Mouse (Mus musculus) liver, embryonic 14.5 days (tissue): ENCODE measurements around the gene Fgfr2.

Experiments used
- CTCF ChIP-seq: IDR thresholded peaks from 2 replicates; pipeline ENCODE4 v1.5.1; 2016; ENCODE audit warnings: antibody characterized with exemption, low read depth, control low read depth
- EP300 ChIP-seq: IDR thresholded peaks from 2 replicates; pipeline ENCODE4 v1.6.1; 2016; ENCODE audit warnings: antibody characterized with exemption, low read depth

DNA sequence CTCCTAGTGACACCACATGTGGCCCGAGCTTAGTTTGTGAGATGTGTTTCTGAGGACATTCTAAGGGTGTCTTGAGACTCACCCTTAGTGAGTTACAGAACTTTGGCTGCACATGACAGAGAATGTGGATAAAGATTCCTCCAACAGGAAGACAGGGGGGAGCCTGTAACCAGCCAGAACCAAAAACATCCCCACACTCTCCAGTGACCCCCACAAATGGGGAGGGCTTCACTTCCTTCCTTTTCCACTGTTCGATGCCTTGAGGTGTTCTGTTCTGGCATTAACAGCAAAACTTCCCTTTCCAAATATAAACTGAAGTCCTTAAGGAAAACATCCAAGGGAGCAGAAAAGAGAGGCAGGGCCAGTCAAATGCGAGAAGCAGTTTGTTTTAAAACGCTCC is 886.0 kb downstream of the Fgfr2 start:
- TF ChIP-seq CTCF (no peak), EP300 (no peak)
